Mouse (Mus musculus): ENCODE data around the gene Mpv17l. TPM values are rescaled to one million over a fixed set of nuclear protein-coding genes. Genes with fewer than 3 reads are reported as not detected.

Gene Mpv17l
- total RNA-seq, 2 experiments from 2014 or later = 1.2 TPM; not detected in 1

DNA sequence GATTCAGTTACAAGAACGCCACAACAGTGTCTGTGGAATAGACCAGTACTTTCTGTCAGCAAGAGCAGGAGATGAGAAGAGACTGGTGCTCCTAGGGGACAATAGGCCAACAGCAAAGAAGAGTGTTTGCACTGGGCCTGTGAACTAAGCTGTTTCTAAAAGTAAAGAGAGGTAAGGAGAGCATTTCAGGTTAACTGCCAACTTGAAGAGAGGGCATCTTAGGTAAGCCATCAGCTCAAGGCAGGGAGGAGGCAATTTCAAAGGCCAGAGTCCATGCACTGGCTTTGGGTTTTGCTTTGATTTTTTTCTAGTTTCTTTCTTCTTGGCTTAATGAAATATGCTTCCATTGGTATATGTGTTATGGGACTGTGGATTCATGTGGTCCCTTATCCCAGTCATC is 91.1 kb downstream of the Mpv17l start:
- no peak for ATAC-seq (replicated peaks; ENCODE audit: low FRiP score, poor library complexity, severe bottlenecking)

DNA sequence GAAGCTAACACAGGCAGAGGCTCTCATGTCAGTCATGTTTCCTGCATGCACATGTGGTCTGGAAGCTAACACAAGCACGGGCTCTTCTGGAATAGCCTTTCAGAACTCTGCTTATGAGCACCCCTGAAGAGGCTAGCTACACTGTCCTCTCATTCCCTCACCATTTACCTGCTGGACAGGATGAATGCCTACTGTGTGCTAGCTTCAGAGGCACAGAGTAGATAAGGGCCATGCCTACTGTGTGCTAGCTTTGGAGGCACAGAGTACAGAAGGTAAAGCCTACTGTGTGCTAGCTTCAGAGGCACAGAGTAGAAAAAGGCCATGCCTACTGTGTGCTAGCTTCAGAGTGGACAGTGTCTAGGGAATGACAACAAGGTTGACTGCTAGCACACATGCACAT is 91.5 kb downstream of the Mpv17l start:
- ATAC-seq (replicated peaks; ENCODE audit: low FRiP score, poor library complexity, severe bottlenecking) = no peak

Other genes with a start within 250 kb of the Mpv17l start
- gene Parn, start 235.0 kb upstream of the Mpv17l start, total RNA-seq (2015; ENCODE audit: low replicate concordance) = 4.2 and 5.4 TPM in 2 replicates
- gene Parn, start 235.0 kb upstream of the Mpv17l start, total RNA-seq (2017; ENCODE audit: low replicate concordance) = 7.7 and 7.9 TPM in 2 replicates
- 5.0 and 7.1 TPM in 2 replicates for gene Bfar, start 231.3 kb upstream of the Mpv17l start, total RNA-seq (2015; ENCODE audit: low replicate concordance)
- gene Bfar, start 231.3 kb upstream of the Mpv17l start, total RNA-seq (2017; ENCODE audit: low replicate concordance) = 8.9 and 18.2 TPM in 2 replicates
- gene 3110001I22Rik, start 231.2 kb upstream of the Mpv17l start, total RNA-seq (2015; ENCODE audit: low replicate concordance) = 3.6 and 4.2 TPM in 2 replicates
- gene 3110001I22Rik, start 231.2 kb upstream of the Mpv17l start, total RNA-seq (2017; ENCODE audit: low replicate concordance) = 5.7 and 10.8 TPM in 2 replicates
- not detected in 2 replicates for gene Pla2g10, start 172.2 kb upstream of the Mpv17l start, total RNA-seq (2015; ENCODE audit: low replicate concordance)
- not detected in 2 replicates for gene Pla2g10, start 172.2 kb upstream of the Mpv17l start, total RNA-seq (2017; ENCODE audit: low replicate concordance)
- 7.6 and 8.4 TPM in 2 replicates for gene Rrn3, start 122.5 kb upstream of the Mpv17l start, total RNA-seq (2015; ENCODE audit: low replicate concordance)
- gene Rrn3, start 122.5 kb upstream of the Mpv17l start, total RNA-seq (2017; ENCODE audit: low replicate concordance) = 8.7 and 10.0 TPM in 2 replicates
- 22.0 and 25.6 TPM in 2 replicates for gene Ntan1, start 84.3 kb upstream of the Mpv17l start, total RNA-seq (2015; ENCODE audit: low replicate concordance)
- 6.3 and 24.6 TPM in 2 replicates for gene Ntan1, start 84.3 kb upstream of the Mpv17l start, total RNA-seq (2017; ENCODE audit: low replicate concordance)
- gene Pdxdc1, start within 50 bp of the Mpv17l start, total RNA-seq (2015; ENCODE audit: low replicate concordance) = 21.6 and 41.1 TPM in 2 replicates
- gene Pdxdc1, start within 50 bp of the Mpv17l start, total RNA-seq (2017; ENCODE audit: low replicate concordance) = 26.1 and 33.0 TPM in 2 replicates
- not detected in 2 replicates for gene 2900011O08Rik, start 83.4 kb downstream of the Mpv17l start, total RNA-seq (2015; ENCODE audit: low replicate concordance)
- gene 2900011O08Rik, start 83.4 kb downstream of the Mpv17l start, total RNA-seq (2017; ENCODE audit: low replicate concordance) = not detected in 2 replicates
- not detected in 2 replicates for gene Ifitm7, start 83.7 kb downstream of the Mpv17l start, total RNA-seq (2015; ENCODE audit: low replicate concordance)
- gene Ifitm7, start 83.7 kb downstream of the Mpv17l start, total RNA-seq (2017; ENCODE audit: low replicate concordance) = not detected in 2 replicates

Data from erythroid progenitor cell, adult 5-6 weeks (primary cell).